Mouse (Mus musculus) lung, adult 2 months (tissue): Measurements from ENCODE around the gene Ak5.

ENCODE experiments used
- CTCF ChIP-seq: fragments of 200-500 bp; IDR thresholded peaks from 2 replicates; pipeline ENCODE4 v1.5.1; 2011; ENCODE audit warnings: mild to moderate bottlenecking, low read length, control low read depth; ENCODE audit not compliant: insufficient read depth
- POLR2A ChIP-seq: fragments of 200-500 bp; IDR thresholded peaks from 2 replicates; pipeline ENCODE4 v1.6.1; 2011; ENCODE audit warnings: low read depth, mild to moderate bottlenecking, control low read depth, low read length, borderline replicate concordance; ENCODE audit errors: extremely low read depth

DNA sequence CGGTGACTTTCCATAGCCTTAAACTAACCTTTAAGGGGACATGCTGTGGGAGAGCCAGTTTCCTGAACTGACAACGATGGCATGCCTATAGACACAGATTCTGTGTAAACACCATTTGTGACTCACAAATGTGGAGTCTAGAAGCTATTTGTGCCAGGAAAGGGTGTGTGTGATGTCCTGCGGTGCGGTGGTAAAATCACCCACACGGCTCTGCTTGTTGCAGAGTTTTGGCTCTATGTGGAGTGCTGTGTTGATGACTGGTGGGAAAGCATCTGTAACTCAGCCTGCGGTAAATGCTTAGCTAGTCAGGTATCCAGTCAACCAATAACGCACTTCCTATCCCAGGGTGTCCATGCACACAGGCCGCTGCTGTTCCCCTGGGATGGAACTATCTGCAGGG is 160.3 kb downstream of the Ak5 start:
- TF ChIP-seq POLR2A (no peak), CTCF (no peak)
